Mouse (Mus musculus) limb, embryonic 15.5 days (tissue): Measurements from ENCODE around the gene Gm21885. TPM values are rescaled to one million over a fixed set of nuclear protein-coding genes. Genes with fewer than 3 reads are reported as not detected.

Experiments
- ATAC-seq: fragments of 200-750 bp; cut with Nextera tagmentation; 2 replicates; pipeline ENCODE4 v1.8.0; 2017; ENCODE audit warnings: low read depth, moderate TSS enrichment; ENCODE audit not compliant: insufficient number of reproducible peaks, low FRiP score, low TSS enrichment
- H3K27ac ChIP-seq: fragments of 300-500 bp; sonication (generic); 2 replicates; pipeline ENCODE4 v1.5.1; 2015; ENCODE audit warnings: moderate library complexity, mild to moderate bottlenecking, inconsistent platforms
- H3K27me3 ChIP-seq: fragments of 300-500 bp; sonication (generic); 2 replicates; pipeline ENCODE4 v1.6.1; 2015; ENCODE audit warnings: inconsistent platforms
- H3K36me3 ChIP-seq: fragments of 300-500 bp; sonication (generic); 2 replicates; pipeline ENCODE4 v1.6.1; 2015; ENCODE audit warnings: inconsistent platforms
- H3K4me1 ChIP-seq: fragments of 300-500 bp; sonication (generic); 2 replicates; pipeline ENCODE4 v1.6.1; 2015; ENCODE audit warnings: inconsistent platforms
- H3K4me2 ChIP-seq: fragments of 300-500 bp; sonication (generic); 2 replicates; pipeline ENCODE4 v1.6.1; 2015; ENCODE audit warnings: mild to moderate bottlenecking, inconsistent platforms
- H3K4me3 ChIP-seq: fragments of 300-500 bp; sonication (generic); 2 replicates; pipeline ENCODE4 v1.5.1; 2015; ENCODE audit warnings: mild to moderate bottlenecking, inconsistent platforms
- H3K9ac ChIP-seq: fragments of 300-500 bp; sonication (generic); 2 replicates; pipeline ENCODE4 v1.6.1; 2015; ENCODE audit warnings: inconsistent platforms
- H3K9me3 ChIP-seq: fragments of 300-500 bp; sonication (generic); 2 replicates; pipeline ENCODE4 v1.6.1; 2016; ENCODE audit warnings: inconsistent platforms
- WGBS: fragments of 180-500 bp; shearing (Covaris S2); methylation state at CpG from one replicate; pipeline ENCODE4 v1.1.7; 2015; 5-methylcytosine and 5-hydroxymethylcytosine counted together
- polyA plus RNA-seq: library from polyadenylated mRNA; unstranded; fragments of >200 nt; fragmentation: Nextera tagmentation; extraction: Ambion mirVana; gene quantifications from 2 replicates; pipeline ENCODE4 v1.2.1, GENCODE M21; 2015

The Gm21885 gene
- polyA plus RNA-seq, 1 experiment from 2014 or later, result 0.19 TPM

DNA sequence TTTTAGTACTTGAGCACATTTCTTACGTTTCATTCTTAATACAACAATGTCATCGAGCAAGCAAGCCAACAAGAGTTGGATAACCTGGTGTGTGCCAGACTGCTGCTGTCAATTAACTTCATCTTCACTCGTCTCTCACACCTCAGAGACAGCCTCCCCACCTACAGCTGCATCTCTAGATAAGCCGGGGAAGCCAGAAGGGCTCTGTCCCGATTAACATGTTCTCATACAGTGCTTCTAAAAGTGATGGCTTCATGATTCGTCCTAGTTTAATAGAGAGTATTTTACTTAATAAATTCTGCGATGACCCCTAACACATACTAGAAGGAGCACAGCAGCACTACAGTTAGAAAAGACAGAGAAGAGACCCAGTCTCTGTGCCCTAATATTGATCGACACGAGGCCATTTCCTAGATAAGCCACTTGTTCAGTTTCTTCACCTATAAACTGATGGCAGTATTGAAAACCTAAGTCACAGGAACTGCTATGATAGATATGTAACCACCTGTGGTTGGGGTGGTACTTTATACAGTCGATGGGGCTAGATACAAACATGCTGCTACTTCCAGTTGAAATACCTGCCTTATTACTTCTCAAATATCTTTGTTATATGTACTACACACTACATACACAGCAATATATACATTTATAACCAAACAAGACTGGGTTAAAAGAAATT lies 8.5 kb downstream of the Gm21885 start:
- 92% methylated on average over 10 of the region's 10 CpGs for WGBS

DNA sequence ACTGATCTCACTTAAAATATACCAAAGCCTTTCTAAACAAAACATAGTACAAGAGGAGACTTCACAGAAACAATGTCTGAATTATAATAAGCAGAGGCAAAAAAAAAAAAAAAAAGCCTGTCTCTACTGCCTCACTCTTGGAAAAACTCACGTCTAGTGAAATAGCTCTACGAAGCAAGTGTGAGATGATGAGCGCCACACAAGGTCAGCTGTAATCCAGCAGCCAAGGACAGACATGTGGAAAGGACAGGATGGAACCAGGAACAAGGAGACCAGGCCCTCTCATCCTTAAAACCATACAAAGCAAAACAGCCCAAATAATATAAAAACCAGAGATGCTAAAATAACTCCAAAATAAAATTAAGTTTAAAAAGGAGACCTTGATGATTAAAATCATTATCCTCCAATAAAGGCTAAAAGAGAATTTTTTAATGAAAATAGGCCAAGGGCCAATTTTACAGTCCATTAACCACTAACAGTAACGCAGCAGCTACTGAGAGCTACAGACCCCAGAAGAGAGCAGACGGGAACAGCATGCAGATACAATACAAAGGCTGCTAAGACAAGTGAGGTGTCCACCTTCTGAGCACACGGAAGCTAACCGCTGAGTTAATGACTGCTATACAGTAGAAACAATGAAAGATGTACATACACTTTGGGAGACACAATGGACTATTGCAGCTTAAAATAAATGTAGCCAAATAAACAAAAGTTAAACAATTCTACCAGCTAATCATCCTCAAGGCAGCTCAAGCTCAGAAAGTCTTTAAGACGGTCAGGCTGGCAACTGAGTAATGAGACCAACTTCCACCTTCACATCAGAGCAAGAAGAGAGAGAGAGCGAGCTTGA lies 13.5 kb downstream of the Gm21885 start:
- Histone ChIP-seq H3K27me3 (no peaks in the 10 kb centered on the region), H3K27ac (no peak overlapping the region), H3K4me2 (no peak overlapping the region), H3K9ac (no peak overlapping the region), H3K36me3 (peaks cover 81% of the 10 kb centered on the region), H3K4me3 (no peak overlapping the region), H3K4me1 (no peaks in the 10 kb centered on the region), H3K9me3 (no peaks in the 10 kb centered on the region)
- ATAC-seq, result no peak
- 84% methylated on average over 9 of the region's 9 CpGs for WGBS

More for the DNA sequence above, 8.5 kb downstream of the Gm21885 start:
- Histone ChIP-seq H3K36me3 (peaks cover 83% of the 10 kb centered on the region), H3K4me3 (no peak overlapping the region), H3K4me2 (no peak overlapping the region), H3K27me3 (no peaks in the 10 kb centered on the region), H3K9me3 (no peaks in the 10 kb centered on the region), H3K4me1 (no peaks in the 10 kb centered on the region), H3K9ac (no peak overlapping the region), H3K27ac (no peak overlapping the region)
- no peak for ATAC-seq

DNA sequence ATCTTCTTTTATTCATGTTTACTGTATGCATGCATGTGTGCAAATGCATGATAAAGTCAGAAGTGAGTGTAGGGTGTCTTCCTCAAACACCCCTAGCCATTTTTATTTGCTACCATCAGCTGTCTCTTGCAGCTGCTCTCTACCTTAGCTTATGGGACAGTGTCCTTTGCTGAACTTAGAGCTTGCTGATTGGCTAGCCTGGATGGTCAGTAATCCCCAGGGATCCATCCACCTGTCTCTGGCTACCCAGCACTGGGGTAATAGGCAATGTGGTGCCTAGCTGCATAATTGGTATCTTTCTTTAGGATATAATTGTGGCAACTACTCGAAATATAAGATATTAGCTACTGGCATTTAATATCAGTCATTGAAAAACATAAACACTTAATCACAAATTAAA lies 31.1 kb downstream of the Gm21885 start:
- WGBS, result 80% methylated on average over 1 of the region's 1 CpGs
- Histone ChIP-seq H3K27me3 (no peaks in the 10 kb centered on the region), H3K4me3 (no peak overlapping the region), H3K4me2 (no peak overlapping the region), H3K9ac (no peak overlapping the region), H3K36me3 (peaks cover 3% of the 10 kb centered on the region), H3K27ac (no peak overlapping the region), H3K4me1 (peaks cover 13% of the 10 kb centered on the region; the same call in 1 of the 2 replicates), H3K9me3 (no peaks in the 10 kb centered on the region)
- no peak for ATAC-seq

DNA sequence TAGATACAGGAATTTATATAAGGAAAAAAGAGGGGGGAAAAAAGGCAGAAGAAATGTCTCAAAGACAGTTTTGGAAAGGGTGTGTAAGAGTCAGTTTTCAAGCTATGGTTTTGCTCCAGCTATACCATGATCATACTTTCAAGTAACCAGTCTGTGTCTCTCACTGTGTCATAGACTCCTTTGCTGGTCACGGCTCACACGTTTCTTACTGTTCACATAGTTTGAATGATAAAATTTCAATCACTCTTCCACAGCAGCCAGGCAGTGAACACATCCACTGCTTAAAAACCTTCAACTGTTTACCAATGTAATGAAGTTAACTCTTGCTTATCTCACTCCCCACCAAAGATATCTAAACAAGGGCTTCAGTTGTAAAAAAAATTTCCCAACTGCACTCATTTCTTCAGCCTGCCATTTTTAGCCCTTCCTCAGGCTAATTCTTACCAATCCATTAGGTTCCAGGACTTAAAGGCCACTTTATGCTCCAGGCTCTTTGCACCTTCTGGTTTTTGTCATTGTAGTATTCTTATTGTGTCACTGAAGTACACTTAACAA lies 32.5 kb downstream of the Gm21885 start:
- Histone ChIP-seq H3K4me3 (no peak overlapping the region), H3K9ac (no peak overlapping the region), H3K4me1 (peaks cover 19% of the 10 kb centered on the region; the same call in 1 of the 2 replicates), H3K27me3 (no peaks in the 10 kb centered on the region), H3K4me2 (no peak overlapping the region), H3K9me3 (no peaks in the 10 kb centered on the region), H3K36me3 (0 out of 2 replicates have a peak, but pooled peaks cover 3% of the 10 kb centered on the region), H3K27ac (peak overlapping the region; percentile 34; the same call in 1 of the 2 replicates)
- 75% methylated on average over 2 of the region's 2 CpGs for WGBS
- no peak for ATAC-seq

- H3K36me3 ChIP-seq, result 0 out of 2 replicates have a peak, but pooled peaks cover 3% of the 10 kb centered on the region
- peaks cover 25% of the 10 kb centered on the region; the same call in 1 of the 2 replicates for H3K4me1 ChIP-seq
- ATAC-seq, result no peak
- H3K9me3 ChIP-seq, result no peaks in the 10 kb centered on the region
- H3K9ac ChIP-seq, result no peak overlapping the region
- WGBS, result 67% methylated on average over 1 of the region's 1 CpGs
- no peak overlapping the region for H3K4me2 ChIP-seq
- H3K4me3 ChIP-seq, result no peak overlapping the region
- no peaks in the 10 kb centered on the region for H3K27me3 ChIP-seq
- no peak overlapping the region for H3K27ac ChIP-seq
These were observed 33.6 kb downstream of the Gm21885 start for GRCm38 (mm10) chr11:94315308-94315707.

GRCm38 (mm10) chr11:94316528-94316927 lies 34.9 kb downstream of the Gm21885 start:
- 0 out of 2 replicates have a peak, but pooled peaks cover 3% of the 10 kb centered on the region for H3K36me3 ChIP-seq
- H3K27ac ChIP-seq, result no peak overlapping the region
- no peak for ATAC-seq
- peaks cover 26% of the 10 kb centered on the region; the same call in 1 of the 2 replicates for H3K4me1 ChIP-seq
- no peak overlapping the region for H3K4me2 ChIP-seq
- 79% methylated on average over 2 of the region's 2 CpGs for WGBS
- H3K9me3 ChIP-seq, result no peaks in the 10 kb centered on the region
- no peak overlapping the region for H3K9ac ChIP-seq
- no peaks in the 10 kb centered on the region for H3K27me3 ChIP-seq
- H3K4me3 ChIP-seq, result no peak overlapping the region

- Histone ChIP-seq H3K9me3 (no peaks in the 10 kb centered on the region), H3K9ac (no peak overlapping the region), H3K4me3 (no peak overlapping the region), H3K4me1 (peaks cover 26% of the 10 kb centered on the region; the same call in 1 of the 2 replicates), H3K27ac (no peak overlapping the region), H3K4me2 (no peak overlapping the region), H3K36me3 (0 out of 2 replicates have a peak, but pooled peaks cover 3% of the 10 kb centered on the region), H3K27me3 (no peaks in the 10 kb centered on the region)
- 73% methylated on average over 1 of the region's 1 CpGs for WGBS
- ATAC-seq, result no peak
These were observed 35.3 kb downstream of the Gm21885 start for GRCm38 (mm10) chr11:94317014-94317413.

- H3K4me1 ChIP-seq, result peaks cover 28% of the 10 kb centered on the region; the same call in 1 of the 2 replicates
- H3K4me2 ChIP-seq, result no peak overlapping the region
- no peaks in the 10 kb centered on the region for H3K27me3 ChIP-seq
- no peak for ATAC-seq
- no peak overlapping the region for H3K27ac ChIP-seq
- H3K4me3 ChIP-seq, result no peak overlapping the region
- 0 out of 2 replicates have a peak, but pooled peaks cover 3% of the 10 kb centered on the region for H3K36me3 ChIP-seq
- WGBS, result 51% methylated on average over 4 of the region's 4 CpGs
- no peaks in the 10 kb centered on the region for H3K9me3 ChIP-seq
- no peak overlapping the region for H3K9ac ChIP-seq
These were observed 35.8 kb downstream of the Gm21885 start for GRCm38 (mm10) chr11:94317515-94317914.

GRCm38 (mm10) chr11:94318056-94318455 lies 36.4 kb downstream of the Gm21885 start:
- H3K9me3 ChIP-seq, result no peaks in the 10 kb centered on the region
- H3K4me1 ChIP-seq, result peaks cover 27% of the 10 kb centered on the region; the same call in 1 of the 2 replicates
- ATAC-seq, result no peak
- 83% methylated on average over 5 of the region's 5 CpGs for WGBS
- no peak overlapping the region for H3K9ac ChIP-seq
- 0 out of 2 replicates have a peak, but pooled peaks cover 3% of the 10 kb centered on the region for H3K36me3 ChIP-seq
- no peak overlapping the region for H3K4me2 ChIP-seq
- H3K4me3 ChIP-seq, result no peak overlapping the region
- H3K27ac ChIP-seq, result no peak overlapping the region
- no peaks in the 10 kb centered on the region for H3K27me3 ChIP-seq

DNA sequence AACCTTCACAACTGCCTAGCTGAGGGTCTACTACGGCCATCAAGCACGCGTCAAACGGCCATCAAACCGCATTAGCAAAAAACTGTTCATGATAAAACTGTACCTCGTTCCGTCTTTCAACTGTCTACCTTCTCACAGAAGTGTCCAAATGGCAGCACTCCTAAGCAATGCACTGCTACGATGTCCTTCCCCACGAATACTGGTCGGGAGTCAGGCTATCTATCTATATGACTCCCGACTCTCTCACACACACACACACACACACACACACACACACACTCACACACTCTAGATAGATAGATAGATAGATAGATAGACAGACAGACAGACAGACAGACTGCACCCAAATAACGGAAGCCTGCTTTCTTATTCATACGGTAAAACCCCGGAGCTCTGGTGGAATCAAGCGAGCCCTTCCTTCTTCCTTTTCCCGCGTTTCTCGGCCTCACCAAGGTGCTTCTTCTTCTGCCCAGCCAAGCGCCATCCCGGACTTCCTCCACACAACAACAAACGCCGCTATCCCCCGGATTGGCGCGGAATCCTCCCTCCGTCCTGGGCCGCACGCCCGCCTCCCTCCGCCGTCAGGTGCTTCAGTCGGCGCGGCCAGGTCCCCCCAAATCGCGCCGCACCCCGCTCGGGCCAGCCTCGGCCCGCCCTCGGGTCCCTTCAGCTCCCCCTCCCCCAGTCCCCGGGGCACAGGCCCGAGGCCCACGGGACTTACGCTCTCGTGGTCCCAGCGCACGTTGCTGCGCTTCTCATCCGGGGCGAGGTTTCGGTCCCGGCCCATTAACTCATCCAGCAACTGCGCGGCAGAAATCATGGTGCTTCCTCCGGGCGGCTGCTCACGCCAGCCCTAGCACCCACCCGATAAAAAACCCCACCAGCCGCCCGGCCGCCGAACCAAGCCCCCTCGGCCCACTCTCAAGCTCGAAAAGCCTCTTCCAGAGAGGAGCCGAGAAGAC lies 39.6 kb downstream of the Gm21885 start:
- WGBS, result under 1% methylated on average over 67 of the region's 67 CpGs
- Histone ChIP-seq H3K4me2 (peak overlapping the region; percentile 61), H3K9ac (peak overlapping the region; percentile 93), H3K9me3 (no peaks in the 10 kb centered on the region), H3K27me3 (no peaks in the 10 kb centered on the region), H3K27ac (peak overlapping the region; percentile 99), H3K4me1 (peaks cover 23% of the 10 kb centered on the region; the same call in 1 of the 2 replicates), H3K36me3 (0 out of 2 replicates have a peak, but pooled peaks cover 3% of the 10 kb centered on the region), H3K4me3 (peak overlapping the region; percentile 86)
- ATAC-seq, result peak; percentile 57

GRCm38 (mm10) chr11:94321931-94322400 lies 40.3 kb downstream of the Gm21885 start, which contains the start of gene Luc7l3:
Gene Luc7l3, minus strand, starts transcription at chr11:94321988.
- peak; percentile 93 for ATAC-seq
- peak within 1 kb of the TSS; percentile 86 for H3K4me3 ChIP-seq
- H3K4me2 ChIP-seq, result peak within 1 kb of the TSS; percentile 61
- whole genome bisulfite sequencing, result under 1% methylated on average over 36 of the region's 36 CpGs
- H3K9me3 ChIP-seq, result no peaks in the 10 kb centered on the region
- 0 out of 2 replicates have a peak, but pooled peaks cover 3% of the 10 kb centered on the region for H3K36me3 ChIP-seq
- peaks cover 24% of the 10 kb centered on the region for H3K4me1 ChIP-seq
- peak within 1 kb of the TSS; percentile 99 for H3K27ac ChIP-seq
- peak within 1 kb of the TSS; percentile 93 for H3K9ac ChIP-seq
- no peaks in the 10 kb centered on the region for H3K27me3 ChIP-seq
